Mouse (Mus musculus) right cerebral cortex, postnatal 36 days (tissue): ENCODE data around the gene Chchd6.

Source experiments
- DNase-seq, 2 experiments: peaks; one replicate each; pipeline ENCODE4 v3.0.0; 2022; ENCODE audit warnings: low spot score in 2 of 2, mixed read lengths in 1 of 2

Gene Chchd6

GRCm38 (mm10) chr6:89404964-89405363 is 190.5 kb downstream of the Chchd6 start:
- DNase-seq = no peak

GRCm38 (mm10) chr6:89403257-89404225 is 191.9 kb downstream of the Chchd6 start:
- no peak for DNase-seq

- DNase-seq = no peak
These were observed 193.0 kb downstream of the Chchd6 start for GRCm38 (mm10) chr6:89402406-89402805.

- DNase-seq = no peak
These were observed 195.9 kb downstream of the Chchd6 start for GRCm38 (mm10) chr6:89399564-89399963.

- DNase-seq = no peak
These were observed 197.5 kb downstream of the Chchd6 start for GRCm38 (mm10) chr6:89397919-89398318.

GRCm38 (mm10) chr6:89393820-89394219 is 201.6 kb downstream of the Chchd6 start:
- no peak for DNase-seq

DNA sequence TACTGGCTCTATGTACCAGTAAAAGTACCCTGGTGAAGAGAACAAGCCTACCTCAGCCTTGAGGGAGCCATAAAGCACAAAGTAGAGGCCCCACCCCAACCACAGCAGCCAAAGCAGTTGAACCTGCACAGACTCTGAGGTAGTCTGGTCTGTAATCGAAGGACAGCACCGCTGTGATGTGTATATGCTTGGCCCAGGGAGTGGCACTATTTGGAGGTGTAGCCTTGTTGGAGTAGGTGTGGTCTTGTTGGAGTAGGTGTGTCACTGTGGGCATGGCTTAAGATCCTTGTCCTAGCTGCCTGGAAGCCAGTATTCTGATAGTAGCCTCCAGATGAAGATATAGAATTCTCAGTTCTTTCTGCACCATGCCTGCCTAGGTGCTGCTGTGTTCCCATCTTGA is 203.2 kb downstream of the Chchd6 start:
- no peak for DNase-seq

GRCm38 (mm10) chr6:89389771-89390170 is 205.7 kb downstream of the Chchd6 start:
- no peak for DNase-seq

GRCm38 (mm10) chr6:89386956-89387355 is 208.5 kb downstream of the Chchd6 start:
- no peak for DNase-seq

- DNase-seq = no peak
These were observed 210.8 kb downstream of the Chchd6 start for GRCm38 (mm10) chr6:89384699-89385098.

GRCm38 (mm10) chr6:89381851-89382250 is 213.6 kb downstream of the Chchd6 start:
- DNase-seq = no peak

GRCm38 (mm10) chr6:89381172-89381571 is 214.3 kb downstream of the Chchd6 start:
- no peak for DNase-seq

DNA sequence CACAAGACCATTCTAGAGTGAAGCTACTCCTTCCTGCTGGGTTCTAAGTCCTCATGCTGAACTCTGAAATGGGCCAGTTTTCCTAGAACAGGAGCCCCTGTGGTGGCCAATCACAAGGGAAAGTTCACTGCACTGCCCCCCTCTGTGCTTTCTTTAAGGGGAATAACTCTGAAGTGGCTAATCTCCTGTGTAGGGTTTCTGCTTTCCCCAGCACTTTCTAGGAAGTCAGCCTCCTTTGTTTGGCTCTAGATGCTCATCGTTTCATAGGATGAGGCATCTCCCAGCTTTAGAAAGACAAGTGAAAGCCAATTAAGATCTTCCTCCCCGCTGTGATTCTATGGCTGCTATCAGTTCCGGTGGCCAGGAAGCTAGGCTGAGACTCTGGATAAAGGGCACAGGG is 214.7 kb downstream of the Chchd6 start:
- DNase-seq = no peak

- DNase-seq = no peak
These were observed 217.2 kb downstream of the Chchd6 start for GRCm38 (mm10) chr6:89378264-89378663.

- DNase-seq = no peak
These were observed 226.6 kb downstream of the Chchd6 start for GRCm38 (mm10) chr6:89368812-89369211.

DNA sequence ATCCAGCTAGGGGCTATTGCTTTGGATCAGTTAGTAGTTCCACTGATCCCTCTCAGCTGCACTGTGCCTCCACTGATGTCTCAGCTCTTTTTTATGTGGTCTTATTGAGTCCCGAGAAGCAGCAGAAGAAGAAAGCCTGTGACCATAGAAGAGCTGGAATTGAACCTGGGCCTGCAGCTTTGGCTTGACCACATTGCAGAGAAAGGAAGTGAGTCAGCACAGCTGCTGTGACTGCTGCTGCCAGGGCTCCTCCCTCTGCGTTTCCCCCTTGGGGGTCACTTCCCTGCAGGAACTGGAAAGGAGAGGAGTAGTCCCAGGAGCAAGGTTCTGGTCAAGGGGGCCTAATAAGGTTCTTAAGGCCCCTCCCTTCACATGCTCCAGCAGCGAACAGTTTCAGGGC is 231.1 kb downstream of the Chchd6 start:
- no peak for DNase-seq

DNA sequence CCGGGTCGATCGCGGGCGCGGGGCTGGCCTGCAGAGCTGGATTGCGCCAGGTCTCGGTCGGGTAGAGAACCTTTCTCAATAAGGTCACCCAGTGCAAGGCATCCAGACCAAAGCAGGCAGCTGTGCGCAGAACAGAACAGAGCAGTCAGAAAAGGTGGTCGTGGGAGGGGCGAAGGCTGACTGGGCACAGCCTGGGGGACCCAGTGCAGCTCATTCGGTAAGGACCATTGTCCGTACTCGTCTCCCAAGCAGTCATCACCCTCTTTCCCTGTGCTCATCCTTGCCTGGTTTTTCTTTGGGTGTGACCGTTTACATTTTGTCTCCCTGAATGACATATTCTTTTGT is 232.4 kb downstream of the Chchd6 start:
- DNase-seq = no peak

DNA sequence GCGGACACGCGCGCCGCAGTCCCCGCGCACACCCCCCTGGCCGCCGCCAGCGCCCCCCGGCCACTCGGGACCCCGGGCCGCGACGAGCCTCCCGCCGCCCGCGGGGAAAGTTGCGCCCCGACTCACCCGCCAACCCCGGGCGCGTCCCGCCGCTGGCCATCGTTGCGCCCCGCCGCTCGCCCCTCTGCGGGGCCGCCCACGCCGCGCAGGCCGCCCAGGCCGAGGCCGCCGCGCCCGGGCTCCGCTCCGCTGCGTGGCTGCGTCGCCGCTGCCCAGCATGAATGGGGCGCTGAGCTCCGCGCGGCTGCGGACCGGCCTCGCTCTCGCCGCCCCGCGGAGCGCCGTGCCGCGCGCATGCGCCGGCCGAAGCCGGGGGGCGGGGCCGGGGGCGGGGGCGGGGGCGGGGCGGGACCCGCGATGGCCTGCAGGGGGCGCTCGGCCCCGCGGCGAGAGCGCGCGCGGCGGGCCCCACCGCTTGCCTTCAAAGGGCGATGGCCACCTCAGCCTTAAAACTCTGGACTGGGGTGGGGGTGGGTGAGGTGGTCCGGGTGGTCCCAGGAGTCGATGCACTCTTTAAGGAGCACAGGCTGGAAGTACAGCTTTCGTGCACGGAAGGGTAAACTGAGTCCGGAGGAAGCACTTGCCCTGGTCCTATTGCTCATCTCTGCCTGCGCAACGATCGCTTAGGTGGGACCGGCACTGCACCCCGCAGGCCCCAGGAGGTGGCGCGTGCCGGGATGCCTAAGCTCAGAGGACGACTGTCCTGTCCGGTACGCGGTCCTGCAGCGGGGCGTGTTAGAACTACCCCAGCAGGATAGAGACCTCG is 233.0 kb downstream of the Chchd6 start, which contains the start of gene Plxna1:
Gene Plxna1 (minus strand): TSS at position 340 of the 826 bp plus-strand sequence.
- DNase-seq = no peak

DNA sequence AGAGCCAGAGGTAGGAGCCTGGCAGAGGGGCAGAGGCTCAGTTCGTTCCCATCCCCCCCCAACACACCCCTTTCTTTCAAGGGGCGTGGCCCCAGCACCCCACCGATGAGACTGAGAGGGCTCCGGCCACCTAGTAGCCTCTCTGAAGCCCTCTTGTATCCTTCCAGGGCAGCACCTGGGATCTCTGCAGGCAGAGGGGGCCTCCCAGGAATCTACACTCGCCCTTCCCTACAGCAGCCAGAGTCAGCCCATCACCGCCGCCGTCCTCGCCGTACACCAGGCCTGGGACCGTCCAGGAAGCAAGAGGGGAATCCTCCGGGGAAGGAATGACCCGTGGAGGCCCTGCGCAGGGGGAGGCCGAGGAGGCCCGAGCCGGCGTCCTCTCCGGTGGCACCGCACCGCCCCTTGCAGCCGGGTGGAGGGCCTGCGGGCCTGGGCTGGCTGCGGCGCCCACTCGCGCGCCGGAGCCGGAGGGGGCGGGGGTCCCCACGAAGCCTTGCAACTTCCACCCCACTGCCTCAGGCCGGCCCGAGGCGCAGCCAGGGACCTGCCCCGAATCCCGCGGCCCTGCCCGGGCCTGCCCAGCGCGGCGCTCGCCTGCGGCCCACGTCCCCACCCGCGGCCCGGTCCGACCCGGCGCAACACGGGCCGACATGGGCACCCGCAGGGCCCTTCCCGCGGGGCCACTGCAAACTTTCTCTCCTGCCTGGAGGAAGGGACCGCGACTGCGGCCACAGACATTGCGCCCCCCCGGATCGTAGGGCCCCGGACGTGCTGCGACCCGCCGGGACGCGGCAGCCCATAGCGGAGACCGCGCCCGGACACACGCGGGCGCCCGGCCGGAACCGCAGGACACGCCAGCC is 233.8 kb downstream of the Chchd6 start:
- no peak for DNase-seq

DNA sequence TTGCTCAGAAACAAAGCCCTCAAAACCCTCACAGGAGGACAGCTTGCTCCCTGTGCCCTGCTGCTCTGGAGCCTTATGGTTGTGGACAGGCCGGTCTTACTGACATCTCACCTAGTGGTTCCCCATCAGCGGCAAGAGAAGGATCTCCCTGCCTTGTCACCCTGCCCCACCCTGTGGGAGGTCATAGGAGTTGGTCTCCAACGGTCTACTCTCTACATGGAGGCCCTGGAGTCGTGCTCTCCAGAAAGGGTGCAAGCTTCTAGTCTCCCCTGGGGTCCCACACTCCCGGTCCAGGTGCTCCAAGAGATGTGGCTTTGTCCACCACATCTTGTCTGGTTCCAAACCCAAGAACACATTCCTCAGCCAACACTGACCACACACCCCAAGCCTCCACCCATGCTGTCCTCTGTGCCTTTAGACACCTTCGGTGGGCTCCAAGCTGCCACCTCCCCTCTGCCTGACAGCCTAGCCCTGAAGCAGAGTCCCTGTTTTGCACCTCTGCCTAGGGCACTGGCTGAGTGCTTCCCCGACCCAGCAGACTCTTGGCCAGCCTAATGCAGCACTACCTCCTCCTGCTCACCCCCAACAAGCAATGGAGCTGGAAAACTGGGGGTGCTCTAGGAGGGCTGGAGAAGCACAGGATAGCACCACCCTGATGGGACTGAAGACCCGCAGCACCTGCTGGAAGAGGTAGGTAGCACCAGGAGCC is 234.6 kb downstream of the Chchd6 start:
- no peak for DNase-seq
